Mouse (Mus musculus): ENCODE data around the gene Acsl6. TPM values are rescaled to one million over a fixed set of nuclear protein-coding genes. Genes with fewer than 3 reads are reported as not detected.

The Acsl6 gene
- polyA plus RNA-seq, 1 experiment from 2014 or later, result 0.28 TPM

DNA sequence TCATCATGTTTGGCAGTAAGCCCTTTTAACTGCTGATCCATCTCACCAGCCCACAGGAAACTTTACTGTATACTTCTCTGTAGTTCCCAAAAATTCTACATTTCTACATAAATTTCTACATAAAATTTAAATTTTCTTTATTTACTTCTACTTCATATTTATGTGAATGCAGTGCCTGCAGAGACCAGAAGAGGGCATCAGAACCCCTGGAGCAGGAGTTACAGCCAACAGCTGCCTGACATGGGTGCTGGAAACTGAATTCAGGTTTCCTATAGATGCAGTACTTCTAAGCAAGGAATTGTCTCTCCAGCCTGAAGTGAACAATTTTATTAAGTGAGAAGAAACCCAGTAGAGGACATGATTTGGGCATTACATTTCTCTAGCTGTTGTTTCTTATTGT, 4.8 kb upstream of the Acsl6 start:
- Histone ChIP-seq H3K9ac (ENCODE audit: low read length) (no peak overlapping the region), H3K9me3 (ENCODE audit: control insufficient read depth, low read length) (peaks cover 7% of the 10 kb centered on the region; the same call in 1 of the 2 replicates), H3K4me3 (ENCODE audit: control insufficient read depth in 1 of 2, insufficient read depth in 1 of 2, low read depth in 1 of 2, low read length in 2 of 2) (no peak overlapping the region), H3K27me3 (ENCODE audit: control insufficient read depth, insufficient read depth, low read length) (peaks cover 10% of the 10 kb centered on the region; the same call in 1 of the 2 replicates), H3K27ac (replicated peaks in 1 of 2; ENCODE audit: control insufficient read depth in 1 of 2, insufficient read depth in 1 of 2, low read depth in 2 of 2, low read length in 2 of 2) (no peak overlapping the region), H3K4me1 (ENCODE audit: control insufficient read depth in 2 of 2, insufficient read depth in 2 of 2, low read length in 2 of 2) (peaks cover 0 to under 1% of the 10 kb centered on the region in 2 experiments; a peak in 2 of 4 replicates), H3K36me3 (ENCODE audit: control insufficient read depth, insufficient read depth, low read length) (no peaks in the 10 kb centered on the region), H3K4me2 (ENCODE audit: low read length) (no peak overlapping the region)
- ATAC-seq (ENCODE audit: insufficient number of reproducible peaks, insufficient read depth, low FRiP score, low read depth), result no peak

DNA sequence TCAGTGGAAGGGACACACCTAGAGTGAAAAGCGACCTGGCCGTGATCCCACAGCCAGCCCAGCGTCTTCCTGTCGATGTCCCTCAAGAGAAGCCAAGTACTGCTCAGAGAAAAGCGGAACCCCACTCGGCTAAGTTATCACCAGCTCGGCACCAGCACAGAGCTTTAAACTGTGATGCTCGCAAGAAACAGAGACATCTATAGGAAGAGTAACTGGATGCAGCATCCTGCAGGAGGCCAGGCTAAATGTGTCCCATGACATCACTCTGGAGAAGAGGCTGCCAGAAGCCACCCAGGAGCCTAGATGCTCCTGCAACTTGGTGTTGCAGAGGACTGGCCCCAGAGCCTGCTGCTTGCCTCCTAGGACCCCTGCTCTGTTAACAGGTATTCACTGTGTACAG, 1.6 kb upstream of the Acsl6 start:
- Histone ChIP-seq H3K27ac (replicated peaks in 1 of 2; ENCODE audit: control insufficient read depth in 1 of 2, insufficient read depth in 1 of 2, low read depth in 2 of 2, low read length in 2 of 2) (no peak overlapping the region), H3K4me3 (ENCODE audit: control insufficient read depth in 1 of 2, insufficient read depth in 1 of 2, low read depth in 1 of 2, low read length in 2 of 2) (no peak overlapping the region), H3K27me3 (ENCODE audit: control insufficient read depth, insufficient read depth, low read length) (peaks cover 31% of the 10 kb centered on the region), H3K4me1 (ENCODE audit: control insufficient read depth in 2 of 2, insufficient read depth in 2 of 2, low read length in 2 of 2) (peaks cover 0 to 8% of the 10 kb centered on the region in 2 experiments; a peak in 3 of 4 replicates), H3K9ac (ENCODE audit: low read length) (no peak overlapping the region), H3K36me3 (ENCODE audit: control insufficient read depth, insufficient read depth, low read length) (no peaks in the 10 kb centered on the region), H3K9me3 (ENCODE audit: control insufficient read depth, low read length) (peaks cover 7% of the 10 kb centered on the region; the same call in 1 of the 2 replicates), H3K4me2 (ENCODE audit: low read length) (no peak overlapping the region)
- no peak for ATAC-seq (ENCODE audit: insufficient number of reproducible peaks, insufficient read depth, low FRiP score, low read depth)
- 68% methylated on average over 8 of the region's 8 CpGs for WGBS

DNA sequence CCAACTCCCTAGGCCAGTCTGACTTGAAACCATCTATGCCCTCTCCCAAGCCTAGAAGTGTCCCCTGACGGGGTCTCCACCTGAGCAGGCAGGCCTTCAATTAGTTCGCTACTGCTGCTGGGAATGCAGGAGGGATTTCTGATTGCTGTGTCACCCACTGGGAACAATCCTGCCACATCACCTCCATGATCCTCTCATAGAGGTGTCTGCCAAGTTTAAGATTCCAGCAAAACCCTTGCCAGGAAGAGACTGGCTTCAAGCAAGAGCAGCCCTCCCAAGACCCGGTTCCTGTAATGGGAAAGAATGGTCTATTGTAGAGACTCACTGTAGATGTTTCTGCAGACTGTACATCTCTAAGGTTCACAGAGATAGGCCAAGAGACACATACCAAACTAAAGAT, 992 bp upstream of the Acsl6 start:
- 78% methylated on average over 3 of the region's 3 CpGs for WGBS
- peaks cover 31% of the 10 kb centered on the region for H3K27me3 ChIP-seq (ENCODE audit: control insufficient read depth, insufficient read depth, low read length)
- ATAC-seq (ENCODE audit: insufficient number of reproducible peaks, insufficient read depth, low FRiP score, low read depth), result no peak
- H3K4me2 ChIP-seq (ENCODE audit: low read length), result no peak overlapping the region
- no peaks in the 10 kb centered on the region for H3K36me3 ChIP-seq (ENCODE audit: control insufficient read depth, insufficient read depth, low read length)
- H3K9me3 ChIP-seq (ENCODE audit: control insufficient read depth, low read length), result peaks cover 7% of the 10 kb centered on the region; the same call in 1 of the 2 replicates
- H3K9ac ChIP-seq (ENCODE audit: low read length), result no peak overlapping the region
- H3K4me1 ChIP-seq (ENCODE audit: control insufficient read depth in 2 of 2, insufficient read depth in 2 of 2, low read length in 2 of 2), result peaks cover 0 to 8% of the 10 kb centered on the region in 2 experiments; a peak in 3 of 4 replicates
- H3K4me3 ChIP-seq (ENCODE audit: control insufficient read depth in 1 of 2, insufficient read depth in 1 of 2, low read depth in 1 of 2, low read length in 2 of 2), result no peak overlapping the region
- no peak overlapping the region for H3K27ac ChIP-seq (replicated peaks in 1 of 2; ENCODE audit: control insufficient read depth in 1 of 2, insufficient read depth in 1 of 2, low read depth in 2 of 2, low read length in 2 of 2)

DNA sequence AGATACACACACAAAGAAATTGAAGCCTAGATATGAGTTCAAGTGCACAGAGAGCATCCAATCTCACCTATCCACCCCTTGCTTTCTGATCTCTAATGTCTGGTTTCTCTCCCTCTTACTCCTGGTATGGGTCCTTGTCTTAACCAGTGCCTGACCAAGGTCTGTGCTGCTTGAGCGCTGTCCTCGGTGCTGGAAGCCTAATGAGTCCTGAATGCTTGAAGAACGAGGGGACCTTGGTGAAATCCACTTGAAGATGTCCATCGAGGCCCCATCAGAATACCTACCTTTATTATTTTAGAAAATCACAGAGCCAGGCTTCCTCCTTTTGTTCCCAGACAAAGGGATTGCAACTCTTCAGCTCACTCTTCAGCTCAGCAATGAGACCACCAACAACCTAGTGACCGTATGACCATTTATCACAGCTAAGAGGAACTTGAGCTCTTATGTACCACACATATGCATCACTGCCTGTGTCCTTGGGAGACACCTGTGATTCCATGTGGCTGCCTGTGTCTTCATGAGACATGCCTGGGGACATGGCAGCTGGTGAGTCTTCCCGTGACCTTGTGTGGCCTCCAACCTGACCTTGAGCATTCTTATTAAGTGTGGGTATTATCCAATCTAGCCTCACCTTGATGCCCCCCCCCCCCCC, 396 bp upstream of the Acsl6 start:
- no peak overlapping the region for H3K27ac ChIP-seq (replicated peaks in 1 of 2; ENCODE audit: control insufficient read depth in 1 of 2, insufficient read depth in 1 of 2, low read depth in 2 of 2, low read length in 2 of 2)
- no peak overlapping the region; the same call in 1 of the 2 replicates for H3K4me2 ChIP-seq (ENCODE audit: low read length)
- H3K9me3 ChIP-seq (ENCODE audit: control insufficient read depth, low read length), result 0 out of 2 replicates have a peak, but pooled peaks cover 3% of the 10 kb centered on the region
- WGBS, result 17% methylated on average over 6 of the region's 6 CpGs
- no peak overlapping the region; a peak in 1 of 4 replicates for H3K4me3 ChIP-seq (ENCODE audit: control insufficient read depth in 1 of 2, insufficient read depth in 1 of 2, low read depth in 1 of 2, low read length in 2 of 2)
- no peak overlapping the region for H3K9ac ChIP-seq (ENCODE audit: low read length)
- H3K27me3 ChIP-seq (ENCODE audit: control insufficient read depth, insufficient read depth, low read length), result peaks cover 31% of the 10 kb centered on the region
- peaks cover 0 to 8% of the 10 kb centered on the region in 2 experiments; a peak in 3 of 4 replicates for H3K4me1 ChIP-seq (ENCODE audit: control insufficient read depth in 2 of 2, insufficient read depth in 2 of 2, low read length in 2 of 2)
- ATAC-seq (ENCODE audit: insufficient number of reproducible peaks, insufficient read depth, low FRiP score, low read depth), result no peak
- H3K36me3 ChIP-seq (ENCODE audit: control insufficient read depth, insufficient read depth, low read length), result no peaks in the 10 kb centered on the region

DNA sequence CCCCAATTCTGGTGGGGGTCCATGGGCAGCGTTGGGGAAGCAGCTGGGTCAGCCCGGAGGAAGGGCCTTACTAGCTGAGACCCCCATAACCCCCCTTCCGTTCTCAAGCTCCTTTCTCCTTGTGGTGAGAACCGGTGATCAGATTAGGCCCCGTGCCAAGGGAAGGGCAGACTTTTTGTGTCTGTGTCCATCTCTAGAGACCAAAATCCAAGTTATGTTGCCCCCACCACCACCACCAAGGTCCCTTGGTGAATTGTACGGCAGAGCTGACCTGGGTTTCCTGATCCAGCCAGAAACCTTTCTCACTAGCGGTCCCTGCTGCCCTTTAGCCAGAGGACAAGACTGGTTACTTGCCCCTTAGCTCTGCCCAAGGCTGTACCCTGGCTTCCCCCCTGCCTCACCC, 874 bp downstream of the Acsl6 start:
- Histone ChIP-seq H3K4me2 (ENCODE audit: low read length) (peak overlapping the region; percentile 95), H3K27ac (replicated peaks in 1 of 2; ENCODE audit: control insufficient read depth in 1 of 2, insufficient read depth in 1 of 2, low read depth in 2 of 2, low read length in 2 of 2) (no peak overlapping the region), H3K9ac (ENCODE audit: low read length) (0 out of 2 replicates have a peak overlapping the region, but pooled peaks have one; percentile 50), H3K36me3 (ENCODE audit: control insufficient read depth, insufficient read depth, low read length) (no peaks in the 10 kb centered on the region), H3K27me3 (ENCODE audit: control insufficient read depth, insufficient read depth, low read length) (peaks cover 31% of the 10 kb centered on the region), H3K9me3 (ENCODE audit: control insufficient read depth, low read length) (no peaks in the 10 kb centered on the region), H3K4me3 (ENCODE audit: control insufficient read depth in 1 of 2, insufficient read depth in 1 of 2, low read depth in 1 of 2, low read length in 2 of 2) (peak overlapping the region; percentile 47 to 50), H3K4me1 (ENCODE audit: control insufficient read depth in 2 of 2, insufficient read depth in 2 of 2, low read length in 2 of 2) (peaks cover 0 to 8% of the 10 kb centered on the region in 2 experiments; a peak in 3 of 4 replicates)
- ATAC-seq (ENCODE audit: insufficient number of reproducible peaks, insufficient read depth, low FRiP score, low read depth), result no peak
- WGBS, result 5% methylated on average over 7 of the region's 7 CpGs

DNA sequence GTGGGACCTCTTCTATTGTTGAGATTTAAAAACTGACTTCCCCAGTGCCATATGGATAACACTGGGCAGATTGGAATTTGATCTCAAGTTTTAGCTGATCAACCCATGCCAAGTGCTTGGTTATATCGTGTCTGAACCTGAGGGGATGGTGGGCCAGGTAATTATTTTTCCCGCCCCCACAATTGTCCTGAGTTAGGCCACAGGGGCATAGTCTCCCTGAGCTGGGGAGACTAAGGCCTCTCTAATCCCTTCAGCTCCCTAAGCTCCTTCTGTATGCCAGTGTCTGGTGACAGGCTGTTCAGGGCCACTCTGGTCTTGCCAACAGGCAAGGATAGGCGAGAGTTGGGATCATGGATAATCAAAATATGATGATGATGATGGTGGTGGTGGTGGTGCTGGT, 1.7 kb downstream of the Acsl6 start:
- Histone ChIP-seq H3K9ac (ENCODE audit: low read length) (no peak overlapping the region), H3K27ac (replicated peaks in 1 of 2; ENCODE audit: control insufficient read depth in 1 of 2, insufficient read depth in 1 of 2, low read depth in 2 of 2, low read length in 2 of 2) (no peak overlapping the region), H3K4me2 (ENCODE audit: low read length) (no peak overlapping the region), H3K36me3 (ENCODE audit: control insufficient read depth, insufficient read depth, low read length) (no peaks in the 10 kb centered on the region), H3K27me3 (ENCODE audit: control insufficient read depth, insufficient read depth, low read length) (peaks cover 31% of the 10 kb centered on the region), H3K4me3 (ENCODE audit: control insufficient read depth in 1 of 2, insufficient read depth in 1 of 2, low read depth in 1 of 2, low read length in 2 of 2) (no peak overlapping the region), H3K4me1 (ENCODE audit: control insufficient read depth in 2 of 2, insufficient read depth in 2 of 2, low read length in 2 of 2) (peaks cover 0 to 8% of the 10 kb centered on the region in 2 experiments; a peak in 3 of 4 replicates), H3K9me3 (ENCODE audit: control insufficient read depth, low read length) (no peaks in the 10 kb centered on the region)
- no peak for ATAC-seq (ENCODE audit: insufficient number of reproducible peaks, insufficient read depth, low FRiP score, low read depth)
- WGBS, result 73% methylated on average over 3 of the region's 3 CpGs

DNA sequence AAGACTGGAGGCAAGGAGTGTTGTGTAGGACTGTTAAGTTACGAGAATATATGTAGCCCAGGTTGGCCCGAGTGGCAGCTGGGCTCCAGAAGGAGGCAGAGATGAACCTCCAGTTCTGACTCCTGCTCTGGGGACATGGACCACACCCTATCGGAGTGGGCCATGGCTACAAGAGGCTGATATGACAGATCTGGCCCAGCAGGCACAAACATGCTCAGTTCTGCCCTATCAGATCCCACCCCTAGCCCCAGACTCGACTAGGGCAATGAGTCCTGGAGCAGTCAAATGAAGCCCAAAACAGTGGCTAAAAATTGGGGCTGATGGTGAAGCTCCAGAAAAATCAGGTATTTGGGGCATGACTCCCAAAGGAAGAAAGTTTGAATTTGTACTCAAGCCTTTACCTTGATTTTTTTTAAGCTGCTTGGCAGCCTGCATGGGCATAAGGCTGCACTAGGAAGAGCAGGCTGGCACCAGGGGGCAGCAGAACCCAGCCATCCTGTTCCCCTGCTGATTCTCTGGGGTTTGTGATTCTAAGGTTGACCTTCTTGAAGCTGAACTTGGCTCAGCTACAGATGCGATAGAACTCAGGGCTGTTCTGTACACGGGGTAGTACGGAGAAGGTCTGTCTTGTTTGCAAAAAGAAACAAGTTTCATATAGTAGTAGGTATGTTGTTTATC, 3.7 kb downstream of the Acsl6 start:
- H3K36me3 ChIP-seq (ENCODE audit: control insufficient read depth, insufficient read depth, low read length), result no peaks in the 10 kb centered on the region
- 62% methylated on average over 7 of the region's 7 CpGs for WGBS
- ATAC-seq (ENCODE audit: insufficient number of reproducible peaks, insufficient read depth, low FRiP score, low read depth), result no peak

More for the DNA sequence above, 3.7 kb downstream of the Acsl6 start:
- no peak overlapping the region for H3K4me3 ChIP-seq (ENCODE audit: control insufficient read depth in 1 of 2, insufficient read depth in 1 of 2, low read depth in 1 of 2, low read length in 2 of 2)
- H3K4me2 ChIP-seq (ENCODE audit: low read length), result no peak overlapping the region
- H3K9ac ChIP-seq (ENCODE audit: low read length), result no peak overlapping the region
- H3K27me3 ChIP-seq (ENCODE audit: control insufficient read depth, insufficient read depth, low read length), result peaks cover 27% of the 10 kb centered on the region
- H3K9me3 ChIP-seq (ENCODE audit: control insufficient read depth, low read length), result no peaks in the 10 kb centered on the region
- H3K4me1 ChIP-seq (ENCODE audit: control insufficient read depth in 2 of 2, insufficient read depth in 2 of 2, low read length in 2 of 2), result peaks cover 0 to 8% of the 10 kb centered on the region in 2 experiments; a peak in 3 of 4 replicates
- H3K27ac ChIP-seq (replicated peaks in 1 of 2; ENCODE audit: control insufficient read depth in 1 of 2, insufficient read depth in 1 of 2, low read depth in 2 of 2, low read length in 2 of 2), result no peak overlapping the region

All from heart, embryonic 14.5 days (tissue).